Mouse (Mus musculus) myocyte (in vitro differentiated cells): ENCODE data around the gene Ptprm.

Experiments
- MYOD1 ChIP-seq, 3 experiments: IDR thresholded peaks; one replicate each; pipeline ENCODE4 v1.6.1; 2011; ENCODE audit warnings: control low read depth in 2 of 3, low read depth in 2 of 3, mild to moderate bottlenecking in 2 of 3, moderate library complexity in 1 of 3; ENCODE audit not compliant: insufficient read length in 2 of 3, control insufficient read depth in 1 of 3
- POLR2A ChIP-seq: IDR thresholded peaks from one replicate; pipeline ENCODE4 v1.6.1; 2011; ENCODE audit warnings: low read depth, mild to moderate bottlenecking, control low read depth, moderate library complexity; ENCODE audit not compliant: insufficient read length
- TCF3 ChIP-seq: IDR thresholded peaks from one replicate; pipeline ENCODE4 v1.6.1; 2011; ENCODE audit warnings: low read depth, control low read depth; ENCODE audit not compliant: insufficient read length

DNA sequence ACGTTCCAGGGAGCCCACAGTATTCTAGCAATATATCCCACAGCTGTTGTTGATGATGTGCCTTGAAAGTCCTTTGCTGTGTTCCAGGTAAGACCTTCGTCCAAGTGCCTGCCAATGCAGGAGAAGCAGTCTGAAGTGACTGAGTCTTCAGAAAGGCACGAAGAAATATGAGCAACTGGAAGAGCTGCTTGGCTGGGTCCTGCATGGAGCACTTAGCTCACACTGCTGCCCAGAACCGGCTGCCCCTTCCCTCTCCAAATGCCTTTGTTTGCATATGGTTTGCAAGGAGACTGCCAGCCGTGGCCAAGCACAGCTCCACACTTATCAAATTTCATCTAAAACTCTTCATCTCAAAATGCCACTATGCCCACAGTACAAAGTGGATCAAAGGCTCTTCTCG is 337.8 kb downstream of the Ptprm start:
- TF ChIP-seq MYOD1 (IDR thresholded peaks at IDR 0.05; ENCODE audit: control insufficient read depth in 1 of 3, insufficient read length in 2 of 3, low read depth in 2 of 3) = no peak
- no peak for TF ChIP-seq TCF3
- no peak for TF ChIP-seq POLR2A
